Mouse (Mus musculus) frontal cortex, postnatal 10 days (tissue): ENCODE data around the gene Psmb3.
"Not testable (repeated sequence)": the region's sequence is repeated elsewhere in the genome, so short reads cannot be mapped to it uniquely, and the experiment has no call there.

ENCODE experiments used
- DNase-seq, 2 experiments: peaks; one replicate each; pipeline ENCODE4 v3.0.0; 2022; ENCODE audit warnings: low spot score in 2 of 2, mixed read lengths in 1 of 2

Psmb3 gene

DNA sequence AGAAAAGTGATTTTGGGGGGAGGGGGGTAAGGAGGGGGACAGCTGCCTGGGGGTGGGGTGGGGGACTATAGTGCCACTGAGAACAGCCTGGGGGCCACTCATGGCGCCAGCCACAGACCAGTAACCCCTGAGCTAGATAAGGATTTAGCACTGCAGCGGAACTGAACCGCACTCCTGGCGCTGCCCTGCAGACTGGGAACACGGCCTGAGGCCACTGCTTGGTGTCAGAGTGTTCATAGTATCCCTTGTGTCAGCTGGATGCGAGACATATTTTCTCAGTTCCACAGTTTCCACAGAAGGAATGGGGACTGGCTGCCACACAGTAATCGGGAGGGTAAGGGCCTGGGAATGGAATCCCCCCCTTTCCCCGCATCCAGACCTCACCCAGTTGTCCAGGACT, 12.8 kb downstream of the Psmb3 start:
- no peak for DNase-seq

DNA sequence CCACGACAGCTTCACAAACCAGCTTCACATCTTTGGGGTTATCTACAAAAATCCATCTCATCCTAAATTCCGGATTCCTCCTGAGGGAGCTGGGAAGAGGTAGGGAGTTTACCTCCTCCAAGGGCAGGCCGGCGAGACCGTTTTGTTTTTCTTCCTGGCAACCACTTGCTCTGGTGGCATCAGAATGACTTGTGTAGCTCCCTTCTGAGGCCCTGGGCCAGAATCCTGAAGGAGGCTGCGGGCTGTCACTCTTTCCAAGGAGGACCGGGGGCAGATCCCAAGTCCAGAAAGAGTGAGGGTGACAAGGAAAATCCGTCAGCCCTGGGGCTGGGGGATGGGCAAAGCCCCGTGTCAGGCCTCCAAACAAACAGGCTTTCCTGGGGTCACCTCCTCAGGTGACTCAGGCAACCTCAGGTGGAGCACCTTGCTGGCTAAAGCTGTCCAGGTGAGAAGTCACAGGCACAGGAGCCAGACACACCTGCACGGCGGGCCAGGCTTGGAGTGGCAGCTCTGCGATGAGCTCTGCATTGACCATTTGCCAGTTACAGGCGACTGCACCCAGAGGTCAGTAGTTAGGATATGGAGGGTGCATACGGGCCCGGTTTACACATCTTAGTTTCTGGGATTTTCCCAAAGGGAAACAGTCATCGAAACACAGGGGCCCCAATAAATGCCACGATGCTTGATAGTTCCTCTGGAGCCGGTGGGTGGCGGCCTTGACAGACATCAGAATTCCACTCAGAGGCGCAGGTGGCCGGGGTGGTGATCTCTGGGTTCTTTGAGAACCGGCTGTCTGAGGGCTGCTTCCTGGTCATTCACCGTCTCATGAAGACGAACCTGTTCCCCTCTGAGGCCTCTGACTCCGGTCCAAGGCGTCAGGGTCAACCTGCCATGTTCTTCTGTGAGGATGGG, 14.4 kb downstream of the Psmb3 start:
- DNase-seq: no peak

DNA sequence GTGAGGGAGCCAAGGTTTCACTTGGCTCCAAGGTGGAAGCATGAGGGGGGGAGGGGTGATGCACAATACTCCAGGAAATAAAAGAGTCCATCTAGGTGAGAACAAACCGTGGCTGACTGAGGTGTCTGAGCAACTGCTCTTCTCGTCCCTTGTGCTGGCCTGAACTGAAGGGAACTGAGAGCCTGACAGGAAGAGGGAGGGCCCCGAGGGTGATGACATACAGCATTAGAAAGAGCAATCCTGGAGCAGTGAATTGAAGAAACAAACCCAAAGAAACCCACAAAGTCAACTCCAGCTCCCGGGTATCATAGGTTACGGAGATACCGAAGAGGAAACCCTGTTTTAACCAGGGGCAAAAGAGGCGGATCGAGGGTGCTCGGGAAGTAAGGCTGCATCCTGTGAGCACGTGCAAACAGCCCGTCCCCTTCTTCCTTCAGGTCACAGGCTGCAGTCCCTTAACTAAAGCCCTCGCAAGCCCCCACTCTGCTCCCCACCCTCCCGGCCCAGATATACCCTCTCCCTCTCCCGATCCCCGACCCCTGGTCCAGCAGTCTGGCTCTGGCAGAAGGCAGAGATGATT, 15.2 kb downstream of the Psmb3 start:
- no peak for DNase-seq

DNA sequence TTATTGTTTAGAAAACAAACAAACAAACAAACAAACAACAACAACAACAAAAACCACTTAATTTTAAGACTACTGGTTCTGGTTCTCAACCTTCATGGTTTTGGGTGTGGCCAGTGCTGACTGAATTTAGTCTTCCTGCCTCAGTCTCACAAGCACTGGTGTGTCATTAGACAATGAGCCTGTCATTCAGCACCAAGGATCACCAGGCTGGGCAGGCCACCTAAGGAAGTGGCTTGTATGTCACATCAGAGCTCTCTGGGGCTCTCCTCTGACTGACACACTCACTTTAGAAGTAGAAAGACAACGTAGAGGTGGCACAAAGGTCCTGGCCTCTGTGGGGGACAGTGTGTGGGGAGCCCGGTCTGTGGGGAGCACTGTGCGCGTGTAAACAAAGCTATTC, 15.8 kb downstream of the Psmb3 start:
- no peak for DNase-seq

DNA sequence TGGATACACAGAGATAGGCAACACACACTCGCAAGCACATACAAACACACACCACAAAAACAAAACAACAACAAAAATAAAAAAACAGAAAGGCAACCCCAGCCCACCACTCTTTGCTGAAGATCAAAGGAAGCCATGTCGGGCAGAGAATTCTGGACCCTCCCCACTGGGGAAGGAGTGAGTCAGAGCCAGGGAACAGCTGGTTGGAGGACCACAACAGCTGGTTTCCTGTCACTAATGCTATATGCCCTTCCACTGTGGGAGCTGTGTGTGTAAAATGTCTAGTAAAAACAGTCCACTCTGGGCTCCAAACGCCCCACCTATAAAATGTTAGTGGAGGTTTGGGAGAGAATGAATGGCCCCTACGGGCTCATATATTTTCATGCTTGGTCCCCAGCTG, 18.1 kb downstream of the Psmb3 start:
- no peak for DNase-seq

DNA sequence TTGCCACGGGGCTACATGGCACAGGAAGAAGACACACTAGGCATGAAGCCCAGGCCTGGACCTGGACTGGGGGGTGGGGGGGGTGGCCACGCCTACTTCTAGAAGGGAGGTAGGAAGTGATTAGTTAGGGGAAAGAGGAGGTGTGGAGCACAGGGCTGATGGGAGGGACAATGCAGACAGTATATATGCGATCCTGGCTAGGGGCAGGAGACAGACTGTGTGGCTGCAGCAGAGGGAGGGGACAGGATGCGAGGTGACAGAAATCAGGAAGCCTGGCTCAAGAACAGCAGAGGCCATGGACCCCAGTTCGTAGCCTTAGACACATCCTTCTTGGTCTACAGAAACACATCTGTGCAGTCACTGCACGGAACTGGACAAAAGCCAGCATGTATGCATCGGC, 20.5 kb downstream of the Psmb3 start:
- no peak for DNase-seq

DNA sequence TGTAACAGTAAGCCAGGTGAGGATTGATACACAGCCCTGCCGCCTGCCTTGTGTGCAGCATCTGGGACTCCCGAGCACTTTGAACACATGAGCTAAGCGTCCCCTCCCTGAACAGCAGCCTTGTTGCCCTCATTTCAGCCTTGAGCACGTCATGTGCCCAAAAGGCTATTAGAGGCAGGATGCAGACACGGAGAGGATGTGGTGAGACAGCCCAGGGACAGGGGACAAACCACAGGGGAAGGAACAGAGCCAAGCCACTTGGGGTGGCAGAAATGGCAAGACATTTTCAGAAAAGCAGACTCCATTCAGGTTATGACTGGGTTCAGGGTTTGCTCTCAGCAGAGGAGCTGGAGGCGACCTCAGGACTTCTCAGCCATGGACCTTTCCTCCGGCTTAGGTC, 25.1 kb downstream of the Psmb3 start:
- DNase-seq: no peak

DNA sequence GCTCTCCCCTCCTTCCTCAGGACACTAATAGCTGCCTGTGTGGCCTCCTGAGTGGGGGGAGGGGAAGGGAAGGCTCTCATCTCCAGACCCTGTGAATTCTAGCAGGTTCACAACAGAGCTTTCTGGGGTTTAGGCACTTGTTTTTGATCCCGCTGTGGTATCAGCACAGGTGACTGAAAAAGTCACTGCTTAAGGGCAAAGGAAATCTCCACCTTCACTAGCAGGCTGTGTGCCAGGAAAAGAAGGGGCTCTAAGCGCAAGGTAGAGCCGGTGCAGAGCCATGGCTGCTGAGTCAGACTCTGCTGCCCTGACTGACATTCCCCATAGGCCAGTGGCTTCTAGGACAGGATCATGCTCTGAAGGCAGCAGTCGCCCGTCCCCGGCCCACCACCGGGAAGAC, 25.5 kb downstream of the Psmb3 start:
- no peak for DNase-seq

DNA sequence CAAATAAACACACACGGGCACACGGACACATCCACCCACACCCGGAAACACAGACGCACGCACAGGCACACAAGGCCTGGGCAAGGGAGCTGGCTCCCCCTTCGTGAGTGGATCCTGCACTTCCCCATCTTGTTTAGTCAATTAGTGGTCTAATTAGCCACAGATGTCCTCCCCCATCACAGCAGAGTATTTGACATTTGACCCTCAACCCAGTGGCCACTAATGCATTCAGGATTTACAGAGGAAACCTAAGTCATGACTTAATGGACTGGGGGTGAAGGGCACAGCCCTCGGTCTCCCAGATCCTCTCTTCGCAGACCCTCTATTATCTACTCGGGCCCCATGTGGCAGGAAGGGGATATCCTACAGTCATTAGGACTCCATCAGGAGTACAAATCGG, 30.5 kb downstream of the Psmb3 start:
- no peak for DNase-seq

DNA sequence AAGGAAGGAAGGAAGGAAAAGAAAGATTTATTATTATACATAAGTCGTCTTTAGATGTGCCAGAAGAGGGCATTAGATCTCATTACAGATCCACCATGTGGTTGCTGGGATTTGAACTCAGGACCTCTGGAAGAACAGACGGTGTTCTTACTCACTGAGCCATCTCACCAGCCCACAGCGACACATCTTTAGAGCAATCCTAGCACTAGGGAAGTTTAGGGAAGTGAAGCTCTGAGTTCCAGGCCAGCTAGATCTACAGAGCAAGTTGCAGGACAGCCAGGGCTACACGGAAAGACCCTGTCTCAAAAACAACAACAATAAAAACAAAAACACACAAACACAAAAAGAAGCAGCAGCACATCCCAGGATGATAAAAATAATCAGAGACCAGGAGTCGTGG, 31.6 kb downstream of the Psmb3 start:
- DNase-seq: not testable (repeated sequence)

DNA sequence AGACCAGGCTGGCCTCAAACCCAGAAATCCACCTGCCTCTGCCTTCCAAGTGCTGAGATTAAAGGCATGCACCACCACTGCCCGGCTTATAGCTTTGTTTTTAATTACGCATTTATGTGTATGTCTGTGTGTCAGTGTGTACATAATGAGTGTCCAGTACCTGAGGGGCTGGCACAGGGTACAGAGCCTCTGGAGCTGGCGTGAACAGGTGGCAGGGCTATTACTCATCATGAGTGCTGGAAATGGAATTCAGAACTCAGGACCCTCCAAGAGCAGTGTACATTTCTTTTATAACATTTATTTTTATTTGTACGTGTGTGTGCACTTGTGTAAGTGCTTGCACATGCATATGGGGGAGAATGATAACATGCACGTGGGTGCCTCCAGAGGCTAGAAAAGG, 33.4 kb downstream of the Psmb3 start:
- no peak for DNase-seq

DNA sequence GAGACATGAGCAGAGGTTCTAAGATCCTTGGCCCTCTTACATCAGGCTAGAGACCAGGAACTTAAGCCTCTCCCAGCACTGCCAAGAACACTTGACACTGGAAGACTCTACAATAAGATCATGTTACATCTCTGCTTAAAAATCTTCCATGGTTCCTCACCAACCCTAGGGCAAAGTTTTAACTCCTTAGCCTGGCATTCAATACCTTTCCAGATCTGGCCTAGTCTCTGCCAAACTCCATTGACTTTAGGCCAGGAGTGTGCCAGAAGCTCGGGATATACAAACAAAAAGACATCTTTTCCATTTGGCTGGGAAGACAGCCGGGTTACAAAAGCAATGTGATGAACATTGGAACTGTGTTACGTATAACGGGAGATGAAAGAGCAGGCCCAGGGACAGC, 34.4 kb downstream of the Psmb3 start:
- no peak for DNase-seq

DNA sequence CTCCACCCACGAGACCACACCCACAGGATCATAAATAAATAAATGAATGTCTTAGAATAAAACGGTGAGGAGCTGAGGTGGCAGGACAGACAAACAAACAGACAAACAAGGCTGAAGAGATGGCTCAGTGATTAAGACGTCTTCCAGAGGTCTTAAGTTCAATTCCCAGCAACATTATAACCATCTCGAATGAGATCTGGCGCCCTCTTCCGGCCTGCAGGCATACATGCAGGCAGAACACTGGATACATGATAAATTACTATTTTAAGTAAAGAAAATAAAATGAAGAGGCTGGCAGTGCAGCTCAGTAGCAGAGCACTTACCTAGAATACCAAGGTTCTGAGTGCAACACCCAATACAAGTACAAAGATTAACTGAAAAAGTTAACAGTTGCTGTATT, 35.5 kb downstream of the Psmb3 start:
- DNase-seq: no peak

DNA sequence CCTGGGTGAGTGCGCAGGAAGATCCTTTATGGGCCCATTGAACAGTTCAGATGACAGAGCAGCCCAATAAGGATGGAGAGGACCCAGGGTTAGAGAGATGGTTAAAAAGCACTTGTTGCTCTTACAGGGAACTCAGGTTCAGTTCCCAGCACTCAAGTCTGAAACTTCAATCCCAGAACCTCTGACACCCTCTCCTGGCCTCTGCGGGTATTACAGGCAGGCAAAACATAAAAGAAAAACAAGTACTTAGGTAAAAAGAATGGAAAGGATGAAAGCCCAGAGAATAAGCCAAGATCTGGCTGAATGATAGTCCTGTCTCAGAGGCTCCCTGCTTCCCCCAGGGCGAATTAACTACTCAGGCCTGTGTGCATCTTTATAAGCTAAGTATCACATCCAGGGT, 36.0 kb downstream of the Psmb3 start:
- no peak for DNase-seq

DNA sequence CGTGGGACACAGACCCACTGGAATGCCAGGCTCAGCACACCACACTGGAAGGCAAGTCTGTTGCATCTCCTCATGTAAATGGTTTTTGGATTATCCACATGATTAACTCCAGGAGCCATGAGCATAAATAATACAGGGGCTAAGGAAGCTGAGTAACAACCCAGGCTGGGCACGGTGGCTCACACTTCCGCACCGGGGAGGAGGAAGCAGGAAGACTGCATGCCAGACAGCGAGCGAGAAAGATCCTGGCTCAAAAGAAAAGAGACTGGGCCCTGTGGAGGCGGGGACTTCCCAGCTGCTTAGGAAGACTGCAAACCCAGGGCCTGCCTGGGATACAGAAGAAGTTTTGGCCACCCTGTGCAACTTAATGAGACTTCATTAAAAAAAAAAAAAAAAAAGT, 37.0 kb downstream of the Psmb3 start:
- no peak for DNase-seq

DNA sequence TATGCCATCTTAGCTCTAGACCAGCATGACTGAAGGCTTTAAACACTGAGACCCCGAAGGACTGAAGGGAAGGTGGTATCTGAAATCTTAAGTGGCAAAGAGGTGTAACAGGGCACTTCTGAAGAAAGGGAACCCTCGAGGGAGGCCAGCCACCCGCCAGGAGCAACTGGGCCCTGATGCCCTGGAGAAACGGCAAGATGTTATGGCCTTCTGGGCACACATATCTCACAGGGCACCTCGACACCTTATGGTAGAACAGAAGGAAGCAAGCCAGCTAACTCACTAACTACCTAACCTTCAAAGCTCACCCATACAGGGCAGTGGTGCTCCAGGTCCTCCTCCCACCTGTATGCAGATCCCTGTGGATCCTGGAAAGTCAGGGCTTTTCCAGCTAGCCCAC, 39.0 kb downstream of the Psmb3 start:
- DNase-seq: no peak

DNA sequence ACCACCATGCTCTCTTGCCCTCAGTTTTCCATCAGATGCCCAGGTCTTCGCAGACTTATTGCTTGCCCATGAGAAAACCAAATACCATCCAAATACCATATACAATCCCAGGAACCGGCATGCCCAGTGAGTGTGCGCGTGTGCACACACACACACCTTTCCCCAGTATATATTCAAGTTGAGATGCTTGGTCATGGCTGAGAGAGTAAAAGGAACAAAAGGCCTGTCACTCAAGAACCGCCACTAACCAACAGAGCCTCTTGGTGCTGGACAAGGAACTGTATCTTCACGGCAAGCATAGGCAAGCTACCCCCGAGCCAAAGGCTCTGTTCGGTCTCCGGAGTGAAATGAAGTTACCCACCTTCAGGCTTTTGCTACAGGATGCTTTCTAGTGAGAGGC, 39.4 kb downstream of the Psmb3 start:
- DNase-seq: no peak

DNA sequence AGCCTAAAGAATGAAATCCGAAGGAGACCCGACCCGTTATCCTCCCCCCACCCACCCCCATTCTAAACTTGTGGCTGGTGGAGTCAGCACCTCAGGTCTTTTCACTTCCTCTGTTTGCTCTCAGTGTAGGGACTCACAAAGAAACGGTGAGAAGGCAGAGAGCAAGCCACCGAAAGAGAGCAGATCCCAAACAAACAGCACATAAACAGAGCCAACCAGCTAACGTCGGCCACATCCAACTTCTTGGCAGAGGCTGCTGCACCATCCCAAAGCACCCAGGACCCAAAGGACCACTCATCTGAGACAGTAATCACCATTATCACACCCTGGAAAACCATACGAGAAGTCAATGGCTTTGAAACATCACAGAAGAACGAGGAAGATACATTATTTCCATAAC, 40.2 kb downstream of the Psmb3 start:
- DNase-seq: no peak

DNA sequence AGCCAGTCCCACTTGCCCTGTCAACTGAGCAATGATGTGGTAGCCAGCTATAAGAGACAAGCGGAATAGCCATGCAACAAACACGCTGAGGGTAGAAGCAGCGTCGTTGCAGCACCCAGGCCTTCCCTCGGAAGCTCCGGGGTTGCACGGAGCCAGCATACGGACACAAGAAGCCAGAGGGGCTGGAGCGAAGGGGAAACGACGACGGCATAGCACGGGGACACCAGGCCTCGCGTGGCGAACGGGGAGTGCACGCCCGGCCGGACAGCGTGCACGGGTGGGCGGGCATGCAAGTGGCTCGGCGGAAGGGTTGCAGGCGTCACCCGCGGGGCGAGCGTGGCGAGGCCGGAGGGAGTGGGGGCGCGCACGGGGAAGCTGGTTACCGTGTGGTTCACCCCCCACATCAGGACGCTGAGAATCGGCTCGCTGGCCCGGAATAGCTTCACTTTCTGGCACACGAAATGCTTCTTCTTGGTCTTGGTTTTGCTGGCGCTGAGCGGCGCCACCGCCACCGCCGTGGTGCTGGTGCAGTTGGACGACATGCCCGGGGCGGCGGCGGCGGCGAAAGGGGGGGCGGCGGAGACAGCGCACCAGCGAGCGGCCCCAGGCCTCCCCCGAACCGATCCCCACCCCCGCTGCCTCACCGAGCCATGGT, 41.0 kb downstream of the Psmb3 start, which contains the start of gene Pip4k2b:
Pip4k2b (minus strand) TSS at position 642 of the 655 bp plus-strand sequence.
- peak in 1 of 2 experiments; percentile 53 for DNase-seq

DNA sequence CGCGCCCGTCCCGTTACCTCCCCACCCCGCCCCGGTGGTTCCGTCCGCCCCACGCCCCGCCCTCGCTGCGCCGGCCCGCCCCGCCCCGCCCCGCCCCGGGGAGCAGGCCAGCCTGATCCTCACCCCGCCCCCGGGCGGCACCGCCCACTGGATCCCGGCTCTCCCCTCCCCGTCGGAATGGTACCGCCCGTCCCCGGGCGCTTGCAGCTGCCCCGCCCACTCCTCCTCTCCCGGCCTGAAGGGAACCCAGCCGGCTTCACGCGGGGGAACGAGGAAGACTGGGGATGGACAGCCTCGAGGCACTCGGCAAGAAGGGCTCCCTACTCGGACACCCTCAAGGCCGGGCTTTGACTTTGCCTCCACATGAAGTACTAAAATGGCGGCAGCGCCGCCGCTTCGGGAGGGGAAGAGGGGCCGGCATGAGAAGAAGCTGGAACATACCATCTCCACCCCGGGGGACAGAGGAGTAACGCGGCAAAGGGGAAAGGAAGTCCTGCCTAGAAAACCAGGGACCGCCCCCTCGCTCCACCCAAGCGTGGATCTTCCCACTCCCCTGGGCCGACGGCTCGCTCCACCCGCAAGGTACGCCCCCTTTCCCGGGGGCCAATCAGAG, 41.6 kb downstream of the Psmb3 start:
- DNase-seq: peak; percentile 98

DNA sequence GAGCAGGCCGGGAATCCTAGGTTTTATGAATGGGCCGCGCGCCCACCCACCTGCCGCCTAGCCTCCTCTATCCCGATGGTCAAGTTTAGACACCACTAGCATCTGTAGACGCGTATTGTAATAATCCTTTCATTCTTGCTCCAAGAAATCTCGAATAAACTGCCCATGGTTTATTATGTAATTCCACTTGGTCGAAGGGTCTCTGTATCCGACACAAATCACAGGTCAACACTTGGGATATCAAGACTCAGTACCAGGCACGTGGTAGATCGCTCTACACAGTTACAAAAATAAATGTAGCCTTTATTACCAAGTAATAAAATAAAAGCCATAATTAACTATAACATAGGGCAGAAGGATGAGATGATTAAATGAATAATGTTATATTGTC, 42.1 kb downstream of the Psmb3 start:
- DNase-seq: no peak

DNA sequence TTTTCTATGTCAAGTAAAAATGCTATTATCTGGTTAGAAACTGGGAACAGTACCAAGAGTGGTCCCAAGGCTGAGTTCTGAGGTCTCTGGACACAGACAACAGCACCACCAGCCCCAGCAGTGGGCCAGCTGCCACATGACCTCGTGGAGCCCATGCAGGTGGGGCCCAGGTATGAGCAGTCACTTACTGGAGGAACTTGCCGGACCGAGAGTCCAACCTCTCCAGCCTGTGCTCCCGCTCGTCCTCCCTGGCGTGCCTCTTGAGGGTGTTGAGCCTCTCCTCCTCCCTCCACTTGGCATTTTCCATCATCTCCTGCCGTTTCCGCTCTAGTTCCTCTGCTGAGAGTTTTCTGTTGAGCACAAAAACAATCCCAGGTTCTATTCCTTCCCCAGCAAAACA, 44.6 kb downstream of the Psmb3 start:
- DNase-seq: no peak

DNA sequence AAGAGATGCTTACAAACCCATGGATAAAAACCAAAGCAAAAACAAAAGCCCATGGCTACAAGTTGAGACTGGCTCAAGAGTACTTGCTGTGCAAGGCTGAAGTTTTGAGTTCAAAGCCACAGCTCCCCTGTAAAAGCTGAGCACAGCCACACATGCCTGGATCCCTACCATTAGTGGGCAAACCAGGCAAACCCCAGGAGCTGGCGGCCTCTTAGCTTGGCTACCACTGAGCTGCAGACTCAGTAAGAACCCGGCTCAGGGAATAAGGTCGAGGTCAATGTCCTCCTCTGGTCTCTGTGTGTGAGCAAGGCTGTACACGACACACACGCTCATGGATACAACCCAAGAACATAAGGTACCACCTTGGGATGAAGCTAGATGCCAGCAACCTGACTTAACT, 45.3 kb downstream of the Psmb3 start:
- DNase-seq: no peak
